Mouse (Mus musculus) heart, adult 9 months (tissue): ENCODE measurements around the gene Gss.

Experiments used
- DNase-seq, 2 experiments: peaks; one replicate each; pipeline ENCODE4 v3.0.0; 2022; ENCODE audit warnings: low spot score in 2 of 2

Gene Gss

DNA sequence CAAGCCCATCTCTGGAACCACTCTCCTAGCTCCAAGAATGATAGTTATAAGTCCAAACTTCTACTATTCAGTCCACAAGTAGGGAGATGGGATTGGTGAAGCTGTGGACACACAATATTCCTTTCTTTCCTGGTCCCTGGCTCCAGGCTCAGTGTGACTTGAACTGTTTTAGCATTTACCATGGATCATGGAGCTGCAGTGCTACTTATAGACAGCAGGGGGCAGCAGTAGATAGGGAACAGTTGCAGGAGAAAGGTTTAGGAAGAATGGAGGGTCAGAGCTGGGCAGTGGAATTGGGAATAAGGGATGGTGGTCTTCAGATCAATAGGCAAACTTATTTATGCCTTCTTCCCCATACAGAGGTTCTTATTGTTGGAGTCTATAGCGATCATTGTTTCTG lies 76.7 kb downstream of the Gss start:
- peak; percentile 31 to 71 for DNase-seq

DNA sequence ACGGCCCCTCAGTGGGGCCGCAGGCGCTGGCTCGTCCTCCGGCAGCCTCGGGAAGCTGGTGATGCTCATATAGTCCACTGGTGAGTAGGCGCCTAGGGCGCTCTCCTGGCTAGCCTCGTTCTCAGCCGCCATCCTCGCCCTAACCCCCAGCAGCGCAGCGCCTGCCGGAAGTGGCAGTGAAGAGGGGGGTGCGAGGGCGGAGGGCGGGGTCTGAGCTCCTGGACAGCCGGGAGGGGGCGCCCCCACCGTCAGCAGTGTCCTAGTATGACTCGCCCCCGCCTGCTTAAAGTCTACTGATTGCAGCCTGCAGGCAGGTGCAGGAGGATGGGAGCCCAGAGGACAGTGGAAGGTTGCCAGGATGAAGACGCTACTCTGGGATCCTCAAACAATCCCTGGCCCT lies 77.9 kb downstream of the Gss start:
- DNase-seq = peak; percentile 60 to 65

DNA sequence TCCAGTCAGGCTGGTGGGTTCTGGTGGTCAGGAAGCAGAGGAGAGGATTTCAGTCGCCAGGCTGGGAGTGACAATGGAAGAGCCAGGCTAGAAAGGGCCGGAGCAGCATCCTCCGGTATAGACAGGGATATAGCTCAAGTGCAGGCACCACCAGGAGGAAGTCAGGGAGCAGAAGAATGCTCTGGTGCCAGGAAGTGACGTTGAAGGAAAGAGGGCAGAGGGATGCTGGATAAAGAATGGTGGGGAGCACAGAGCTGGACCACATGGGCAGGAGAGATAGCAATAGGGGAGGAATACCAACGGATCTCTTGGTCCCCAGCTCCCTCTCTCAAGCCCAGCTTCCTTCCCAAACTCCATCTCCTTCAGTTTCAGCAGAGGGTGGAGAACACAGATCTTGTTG lies 79.1 kb downstream of the Gss start:
- DNase-seq = no peak
